Mouse (Mus musculus): ENCODE measurements at regions not wholly inside any gene's neighbourhood (a gene's known extent, or its start where the extent isn't known, plus 50 kb on each side); places are given as distances from the start of the nearest gene placed in this dataset.

DNA sequence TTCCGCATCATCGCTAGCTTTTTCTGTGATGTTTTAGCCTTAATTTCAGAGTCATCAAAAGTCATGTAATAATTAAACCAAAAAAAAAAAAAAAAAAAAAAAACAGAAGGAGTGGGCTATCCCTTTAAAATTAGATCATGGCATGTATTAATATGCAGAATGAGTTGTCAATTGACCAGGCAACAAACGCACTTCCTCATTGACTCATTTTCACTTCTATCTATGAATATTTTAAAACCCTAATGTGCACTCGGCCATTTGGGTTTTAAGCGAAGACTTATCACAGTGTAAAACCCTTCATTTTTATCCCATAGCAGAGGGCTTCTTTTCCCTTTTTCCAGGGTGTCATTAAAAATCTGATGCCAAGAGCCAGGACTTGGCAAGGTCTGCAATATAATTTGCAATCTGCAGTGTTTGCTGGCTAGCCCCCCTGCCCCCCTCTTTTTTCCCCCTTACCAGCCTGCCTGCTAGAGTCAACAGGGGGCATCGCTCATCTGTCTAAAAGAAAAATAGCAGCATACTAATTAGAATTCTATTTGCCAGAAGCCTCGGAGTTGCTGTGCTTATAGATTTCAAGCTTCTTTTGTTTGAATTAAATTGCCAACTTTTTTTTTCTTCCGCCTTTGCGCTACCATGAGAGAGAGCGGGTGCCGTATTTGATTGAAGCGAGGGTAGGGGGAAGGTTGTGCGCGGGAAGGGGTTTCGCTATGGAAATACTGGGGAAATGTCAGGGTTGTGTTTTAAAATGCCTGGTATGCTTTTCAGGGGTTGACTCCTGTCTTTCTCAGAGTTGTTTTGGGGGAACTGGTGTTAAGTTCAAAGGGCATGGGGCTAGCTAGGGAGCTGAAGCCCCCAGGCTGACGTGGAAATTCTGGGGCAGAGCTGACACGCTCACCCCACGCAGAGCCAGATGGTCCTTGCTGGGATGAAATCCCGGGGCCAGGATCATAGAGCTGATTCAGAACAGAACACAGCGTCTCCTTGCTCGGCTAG, 248.3 kb downstream of the Nr2f2 start:
- no peak for DNase-seq (ENCODE audit: low read depth, low spot score)

DNA sequence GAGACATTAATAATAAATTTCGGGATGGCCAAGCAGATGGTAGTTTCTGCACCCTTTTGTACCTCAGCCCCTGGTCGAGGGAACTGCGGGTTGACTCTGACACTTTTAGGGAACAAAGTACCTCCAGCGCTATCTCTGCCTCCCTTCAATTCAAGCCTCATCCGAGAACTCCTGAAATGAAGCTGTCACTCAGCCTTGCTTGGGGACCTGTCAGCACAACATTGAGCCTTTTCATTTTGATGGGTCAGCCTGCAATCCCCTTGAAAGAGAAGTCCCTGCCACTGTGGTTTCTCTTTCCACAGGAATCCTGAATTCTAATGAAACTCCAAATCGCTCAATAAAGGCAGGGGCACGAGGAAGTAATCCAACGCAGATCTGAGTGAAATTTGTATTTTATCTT, 257.5 kb downstream of the Nr2f2 start:
- DNase-seq (ENCODE audit: low read depth, low spot score), result no peak

DNA sequence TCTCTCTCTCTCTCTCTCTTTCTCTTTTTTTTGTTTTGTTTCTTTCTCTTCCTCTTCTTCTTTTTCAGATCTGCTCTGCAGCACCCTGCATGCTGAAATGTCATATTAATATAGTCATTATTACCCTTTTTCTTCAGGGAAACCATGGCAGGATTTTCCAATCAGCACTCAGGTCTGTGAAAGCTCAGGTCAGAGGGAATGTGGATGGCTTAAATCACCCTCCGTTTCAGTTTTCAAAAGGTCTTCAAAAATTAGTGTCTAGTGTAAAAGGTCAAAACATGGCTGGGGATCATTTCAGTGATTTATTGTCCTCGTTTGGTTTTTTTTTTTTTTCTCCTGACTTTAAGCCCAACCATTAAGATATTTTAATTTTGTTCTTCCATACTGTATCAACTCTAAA, 261.5 kb downstream of the Nr2f2 start:
- no peak for DNase-seq (ENCODE audit: low read depth, low spot score)

DNA sequence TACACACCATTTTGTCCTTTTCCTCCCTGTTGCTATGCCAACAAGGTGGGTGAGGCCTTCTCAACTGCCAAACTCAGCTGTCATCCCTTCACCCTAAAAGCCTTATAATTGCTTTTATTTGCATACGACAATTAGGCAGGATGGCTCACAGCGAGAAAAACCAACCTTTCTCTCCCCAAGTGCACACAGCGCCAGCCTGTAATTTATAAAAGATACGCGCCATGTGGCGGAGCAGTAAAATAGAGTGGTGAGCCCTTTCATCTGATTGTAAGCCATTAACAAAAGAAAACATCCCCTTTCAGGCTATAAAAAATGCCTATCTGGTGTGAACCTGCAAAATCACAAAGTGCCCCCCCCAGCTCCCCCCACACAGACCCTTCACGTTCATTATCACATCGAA, 262.0 kb downstream of the Nr2f2 start:
- peak; percentile 27 for DNase-seq (ENCODE audit: low read depth, low spot score)

DNA sequence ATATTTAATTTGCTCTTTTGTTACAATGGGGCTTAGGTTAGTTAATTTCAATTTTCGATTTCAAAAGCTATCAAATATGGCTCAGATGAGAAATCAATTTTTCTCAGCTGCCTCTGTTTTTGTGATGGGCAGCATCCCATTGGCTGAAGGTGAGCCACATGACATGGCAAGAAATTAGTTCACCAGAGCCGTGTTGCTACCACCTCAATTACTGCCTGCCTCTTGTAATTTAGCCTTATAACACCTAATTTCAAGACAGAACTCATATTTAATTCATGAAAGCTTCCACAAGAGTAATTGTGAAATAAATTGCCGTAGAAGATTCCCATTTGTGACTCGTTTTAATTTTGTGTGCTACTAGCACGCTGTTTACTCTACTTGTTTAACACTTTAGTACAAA, 262.9 kb downstream of the Nr2f2 start:
- no peak for DNase-seq (ENCODE audit: low read depth, low spot score)

DNA sequence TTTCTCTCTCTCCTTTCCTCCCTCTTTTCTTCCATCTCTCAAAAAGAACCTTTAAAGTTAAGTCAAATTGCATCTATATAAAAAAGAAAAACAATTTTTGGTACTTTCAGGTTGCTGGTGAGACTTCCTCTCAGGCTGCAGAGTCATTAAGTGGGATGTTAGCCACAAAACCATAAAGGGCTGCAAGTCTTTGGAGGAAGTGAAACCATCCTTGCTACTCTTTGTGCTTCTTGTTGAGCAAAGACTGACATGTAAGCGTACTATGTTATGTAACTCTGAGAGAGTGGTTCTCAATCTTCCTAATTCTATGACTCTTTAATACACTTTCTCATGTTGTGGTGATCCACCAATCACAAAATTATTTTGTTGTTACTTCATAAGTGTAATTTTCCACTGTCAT, 267.5 kb downstream of the Nr2f2 start:
- no peak for DNase-seq (ENCODE audit: low read depth, low spot score)

DNA sequence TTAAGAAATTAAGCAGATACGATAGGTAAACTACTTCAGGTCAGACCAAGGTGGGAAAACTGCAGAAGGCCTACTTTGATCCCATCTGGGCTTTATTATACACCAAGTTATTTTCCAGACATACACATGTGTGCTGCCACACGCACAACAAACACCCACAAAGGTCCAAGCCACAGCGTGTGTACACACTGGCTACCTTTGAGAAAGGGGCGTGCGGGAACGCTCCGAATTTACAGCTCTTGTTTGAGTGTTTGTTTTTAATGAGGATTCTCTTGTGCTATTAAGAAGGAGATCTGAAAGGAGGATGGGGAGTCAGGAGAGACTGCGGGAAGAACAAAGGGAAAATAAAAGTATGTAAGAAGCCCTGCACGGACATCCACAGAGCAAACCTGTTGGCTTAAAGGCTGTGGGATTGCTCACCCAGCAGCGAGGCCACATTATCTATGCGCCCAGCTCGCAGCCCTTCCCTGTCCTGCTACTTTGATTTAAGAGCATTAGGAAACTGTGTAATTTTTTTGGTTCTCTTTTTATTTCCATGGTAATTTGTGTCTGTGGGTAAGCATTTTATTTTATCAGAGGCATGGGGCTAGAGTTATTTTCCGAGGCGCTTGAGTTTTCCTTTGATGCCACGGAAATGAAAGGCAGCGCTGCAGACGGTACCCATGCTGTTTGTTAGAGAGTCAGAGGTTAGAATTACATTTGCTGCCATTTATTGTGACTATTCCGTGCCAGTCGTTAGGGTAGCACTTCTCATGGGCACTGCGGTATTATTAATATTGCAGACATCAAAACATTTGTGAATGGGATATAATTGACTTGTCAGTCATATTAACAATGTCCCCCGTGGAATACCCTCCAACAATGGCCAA, 272.4 kb downstream of the Nr2f2 start:
- DNase-seq (ENCODE audit: low read depth, low spot score), result no peak

DNA sequence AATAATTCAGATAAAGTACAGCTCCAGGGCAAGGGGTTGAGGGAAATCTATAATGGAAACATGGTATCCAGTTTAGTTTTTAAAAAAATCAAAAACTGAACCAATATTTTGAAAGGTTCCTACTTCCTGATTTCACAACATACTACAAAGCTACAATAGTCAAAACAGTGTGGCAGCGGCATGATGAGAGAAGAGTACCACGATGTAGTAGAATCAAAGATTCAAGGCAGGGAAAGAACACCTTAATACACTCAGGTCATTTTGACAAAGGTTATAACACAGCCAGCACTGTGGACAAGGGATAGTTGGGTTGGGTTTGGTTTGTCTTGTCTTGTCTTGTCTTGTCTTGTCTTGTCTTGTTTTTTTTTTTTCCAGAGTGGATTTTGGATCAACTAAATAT, 274.4 kb downstream of the Nr2f2 start:
- no peak for DNase-seq (ENCODE audit: low read depth, low spot score)

DNA sequence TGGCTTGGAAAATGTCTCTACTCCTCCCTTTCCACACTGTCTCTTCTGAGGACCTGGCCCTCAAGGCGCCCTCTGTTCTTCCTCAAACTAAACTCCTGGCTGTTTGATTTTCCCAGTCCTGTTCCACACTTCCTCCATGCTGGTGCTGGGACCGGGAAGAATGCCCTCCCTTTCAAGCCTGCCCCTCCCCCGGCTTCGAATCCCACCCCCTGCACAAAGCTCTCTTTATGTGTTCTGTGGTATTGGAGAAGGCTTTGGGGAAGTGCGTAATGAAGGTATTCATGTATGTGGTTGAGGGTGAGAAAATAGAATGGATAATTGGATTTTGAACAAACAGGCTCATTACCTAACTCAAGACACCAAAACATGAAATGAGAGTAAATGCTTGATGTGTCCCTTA, 277.4 kb downstream of the Nr2f2 start:
- DNase-seq (ENCODE audit: low read depth, low spot score), result no peak

DNA sequence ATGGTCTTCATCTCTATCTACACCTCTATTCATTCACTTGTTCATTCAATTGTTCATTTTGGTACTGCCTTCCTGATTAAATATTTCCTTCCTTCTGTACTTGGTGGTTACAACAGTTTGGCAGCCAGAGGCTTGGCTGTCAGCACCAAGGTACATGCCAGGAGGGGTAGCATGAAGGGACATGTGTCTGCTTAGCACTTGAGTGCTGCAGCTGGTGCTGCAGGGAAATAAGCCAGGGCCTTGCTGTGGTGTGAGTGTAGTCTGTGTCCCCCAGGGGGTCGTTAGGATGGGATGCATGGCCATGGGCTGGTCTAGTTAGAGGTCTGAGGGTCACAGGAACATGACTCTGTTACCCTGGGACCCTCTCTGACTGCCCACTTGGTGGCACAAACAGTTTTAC, 296.9 kb downstream of the Nr2f2 start:
- no peak for DNase-seq (ENCODE audit: low read depth, low spot score)

DNA sequence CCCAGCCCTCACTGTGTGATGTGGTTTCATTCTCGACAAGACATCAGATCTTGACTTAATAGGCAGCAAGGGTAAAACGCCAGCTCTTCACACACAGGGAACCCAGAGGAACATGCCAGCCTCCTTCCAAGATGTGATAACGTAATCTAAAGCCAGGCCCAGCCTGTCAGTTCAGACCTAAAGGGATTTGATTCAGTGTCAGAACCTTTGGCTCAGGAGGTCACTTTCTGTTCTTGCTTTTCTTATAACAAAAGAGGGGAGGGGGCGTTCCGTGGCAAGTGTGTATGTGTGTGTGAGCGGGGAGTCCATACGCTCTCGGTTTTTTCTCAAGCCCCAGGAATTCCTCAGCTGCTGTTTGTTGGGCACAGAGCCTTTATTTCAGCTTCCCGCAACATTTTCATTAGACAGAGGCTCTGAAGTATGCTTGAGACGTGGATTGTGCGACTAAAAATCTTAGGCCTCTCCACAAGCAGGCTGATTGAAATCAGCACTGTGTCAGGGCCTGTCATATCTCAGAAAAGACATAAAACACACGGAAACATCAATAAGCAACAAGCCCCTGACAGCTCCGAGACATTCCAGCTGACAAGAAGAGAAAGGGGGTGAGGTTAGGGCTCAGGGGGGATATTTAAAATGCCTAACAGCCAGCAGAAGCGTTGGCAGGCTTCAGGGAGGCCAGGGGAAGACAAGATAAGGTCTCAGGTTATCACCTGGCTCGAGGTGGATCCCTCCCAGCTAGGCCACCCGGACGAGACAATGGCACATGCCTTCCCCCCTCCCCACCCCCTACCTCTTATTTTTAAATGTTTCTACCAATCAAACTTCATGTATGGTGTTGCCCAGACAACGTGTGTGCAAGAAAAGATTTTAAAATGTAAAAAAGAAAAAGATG, 298.5 kb downstream of the Nr2f2 start:
- DNase-seq (ENCODE audit: low read depth, low spot score), result peak; percentile 22

DNA sequence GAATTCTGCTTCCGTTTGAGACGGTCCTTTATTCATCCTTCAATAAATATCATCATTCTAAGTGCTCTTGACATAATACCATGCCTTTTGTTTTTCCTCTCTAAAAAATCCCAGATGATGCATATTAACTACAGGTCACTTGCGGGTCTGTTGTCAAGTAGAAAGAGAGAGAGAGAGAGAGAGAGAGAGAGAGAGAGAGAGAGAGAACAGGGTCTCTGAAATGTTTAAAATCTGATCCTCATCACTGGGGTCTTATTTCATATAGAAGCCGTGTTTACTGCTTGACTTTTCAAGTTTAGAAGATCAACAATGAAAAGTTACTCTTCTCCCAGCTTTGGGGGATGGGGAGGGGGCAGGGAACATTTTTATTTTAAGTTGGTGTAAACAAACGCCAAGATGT, 299.5 kb downstream of the Nr2f2 start:
- DNase-seq (ENCODE audit: low read depth, low spot score), result no peak

DNA sequence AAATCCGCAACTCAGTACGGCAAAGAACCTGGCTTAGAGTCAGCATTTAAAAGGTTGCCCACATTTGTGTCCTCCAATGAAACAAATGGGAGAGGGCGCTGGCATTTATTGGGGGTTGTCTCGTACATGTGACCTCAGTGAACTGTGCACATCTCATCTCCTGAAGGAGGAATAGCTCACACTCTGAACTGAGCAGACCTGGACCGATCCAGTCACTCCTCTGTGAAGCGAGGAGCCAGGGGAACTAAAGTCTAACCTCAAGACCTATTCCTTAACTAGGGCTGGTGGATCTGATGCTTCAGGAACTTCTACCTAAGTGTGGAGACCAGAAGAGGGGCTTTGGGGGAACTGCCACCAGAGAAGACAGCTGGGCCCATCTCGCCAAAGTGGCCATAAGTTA, 300.1 kb downstream of the Nr2f2 start:
- DNase-seq (ENCODE audit: low read depth, low spot score), result no peak

DNA sequence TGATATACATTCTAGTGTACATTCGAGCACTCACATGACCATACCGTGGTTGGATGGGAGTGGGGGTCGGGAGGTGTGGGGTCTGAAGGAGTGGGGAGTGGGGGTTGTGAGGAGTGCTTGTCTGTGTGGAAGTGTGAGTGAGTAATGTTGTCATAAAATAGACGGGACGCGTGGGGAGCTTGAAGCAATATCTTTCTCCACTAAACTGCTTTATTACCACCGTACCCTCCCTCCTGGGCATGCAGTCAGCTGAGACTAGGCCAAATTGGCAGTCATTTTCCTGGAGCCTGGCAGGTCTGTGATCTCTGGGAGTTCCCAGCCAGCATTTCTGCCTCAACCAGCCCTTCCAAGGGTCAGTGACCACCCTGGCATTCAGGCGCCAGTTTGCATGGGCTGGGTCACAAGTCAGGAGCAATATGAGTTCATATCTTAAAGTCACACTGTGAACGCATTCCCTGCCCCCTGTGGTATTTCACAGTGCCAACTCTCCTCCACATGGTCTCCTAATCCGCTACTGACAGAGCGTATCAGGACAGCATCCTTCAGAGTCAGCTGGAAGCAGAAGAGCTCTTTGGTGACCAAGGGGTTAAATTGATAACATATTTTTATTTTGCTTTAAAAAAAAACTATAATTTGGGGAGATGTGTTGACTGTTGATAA, 300.9 kb downstream of the Nr2f2 start:
- DNase-seq (ENCODE audit: low read depth, low spot score), result no peak

DNA sequence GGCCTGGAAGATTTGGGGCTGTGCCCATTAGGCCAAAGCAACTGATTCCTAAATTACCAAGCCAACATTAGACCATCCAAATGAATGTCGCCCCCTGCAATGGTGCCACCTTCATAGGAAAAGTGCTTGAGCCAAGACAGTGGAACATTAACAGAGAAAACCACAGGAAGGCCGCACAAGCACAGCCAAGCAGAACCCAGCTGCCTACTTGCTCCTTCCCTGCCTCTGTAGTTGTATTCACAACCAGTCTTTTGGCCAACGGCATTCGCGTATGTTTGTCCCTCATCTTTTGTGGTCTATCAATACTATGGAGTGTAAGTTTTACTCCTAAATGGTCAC, 319.2 kb downstream of the Nr2f2 start:
- DNase-seq (ENCODE audit: low read depth, low spot score), result no peak

DNA sequence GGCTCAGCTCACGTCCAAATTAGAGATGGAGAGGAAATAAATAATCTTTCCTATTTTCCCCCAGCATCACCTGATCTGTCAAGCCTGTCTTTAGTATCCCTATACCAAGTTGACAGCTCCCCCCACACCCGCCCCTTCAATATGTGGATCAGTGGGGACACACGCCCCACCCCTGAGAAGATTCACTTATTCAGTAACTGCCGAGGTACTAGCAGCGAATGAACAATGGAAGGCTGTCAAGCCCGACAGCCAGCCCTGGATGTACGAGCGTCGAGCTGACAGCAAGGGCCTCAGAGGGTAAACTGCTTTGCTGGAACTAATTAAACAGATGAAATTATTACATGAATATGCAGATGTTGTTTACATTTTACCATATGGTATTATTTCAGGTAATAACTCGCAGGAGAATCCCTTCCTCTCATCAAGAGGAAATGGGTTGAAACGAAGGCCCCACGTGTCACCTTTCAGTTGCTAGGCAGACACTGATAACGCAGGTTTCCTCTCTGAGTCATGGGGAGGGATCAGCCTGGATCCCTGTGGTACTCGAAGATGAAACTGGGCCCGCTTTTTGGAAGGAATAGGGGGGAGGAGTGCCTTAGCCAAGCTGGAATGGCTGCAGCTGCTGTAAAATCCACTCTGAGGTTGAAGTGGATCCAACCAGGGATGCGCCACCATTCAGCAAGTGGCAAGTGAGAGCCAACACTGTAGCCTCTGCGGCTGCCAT, 319.7 kb downstream of the Nr2f2 start:
- DNase-seq (ENCODE audit: low read depth, low spot score), result no peak

DNA sequence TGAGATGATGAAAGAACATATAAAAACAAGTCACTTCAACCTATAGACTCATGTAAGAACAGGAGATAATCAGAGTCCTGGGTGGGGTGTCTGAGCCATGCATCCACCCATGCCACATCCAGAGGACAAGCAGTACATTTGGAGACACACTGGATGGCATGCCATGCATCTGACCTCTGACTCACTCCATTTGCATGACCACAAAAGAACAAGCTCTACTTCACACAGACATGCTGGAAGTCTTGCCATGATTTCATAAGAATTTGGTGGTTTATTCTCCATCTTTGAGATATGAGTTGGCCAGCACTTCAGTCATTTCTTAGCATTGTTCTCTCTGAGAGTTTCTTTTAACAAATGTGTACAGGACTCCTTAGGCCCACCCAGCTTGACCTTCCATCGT, 329.5 kb downstream of the Nr2f2 start:
- no peak for DNase-seq (ENCODE audit: low read depth, low spot score)

DNA sequence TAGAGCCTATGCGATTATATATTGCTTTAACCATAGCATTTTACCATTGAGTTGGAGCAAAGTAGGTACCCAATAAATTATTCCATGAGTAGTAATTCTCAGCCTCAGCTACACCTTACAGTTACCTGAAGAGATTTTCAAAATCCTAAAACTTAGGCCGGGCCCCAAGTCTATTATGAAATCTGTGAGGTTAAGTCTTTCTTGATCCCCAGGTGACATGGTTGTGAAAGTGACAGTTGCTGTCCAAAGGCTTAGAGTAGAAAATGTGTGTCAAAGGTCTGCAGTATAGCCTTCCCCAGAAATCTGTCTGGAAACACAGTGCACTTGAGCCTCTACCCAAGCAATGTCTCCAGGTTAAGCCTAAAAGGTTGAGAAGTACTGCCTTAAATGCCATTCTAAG, 333.7 kb downstream of the Nr2f2 start:
- no peak for DNase-seq (ENCODE audit: low read depth, low spot score)

DNA sequence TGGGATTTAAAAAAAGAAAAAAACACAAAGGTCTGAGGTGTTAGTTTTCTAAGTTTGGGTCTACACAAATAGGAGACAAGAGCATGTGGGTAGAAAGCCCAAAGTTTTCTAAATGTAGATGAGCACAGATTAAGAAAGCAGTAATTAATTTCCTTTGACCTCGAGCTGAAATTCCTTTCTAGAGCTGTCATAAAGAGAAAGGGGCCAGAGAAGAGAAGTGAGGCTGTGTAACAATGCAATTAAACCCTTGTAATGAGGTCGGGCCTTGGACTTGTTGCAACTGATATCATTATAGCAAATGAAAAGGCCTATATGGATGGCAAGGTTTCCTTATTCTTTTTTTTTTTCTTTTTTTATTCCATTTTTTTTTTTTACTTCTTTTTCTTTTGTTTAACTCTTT, 337.2 kb downstream of the Nr2f2 start:
- DNase-seq (ENCODE audit: low read depth, low spot score), result no peak

DNA sequence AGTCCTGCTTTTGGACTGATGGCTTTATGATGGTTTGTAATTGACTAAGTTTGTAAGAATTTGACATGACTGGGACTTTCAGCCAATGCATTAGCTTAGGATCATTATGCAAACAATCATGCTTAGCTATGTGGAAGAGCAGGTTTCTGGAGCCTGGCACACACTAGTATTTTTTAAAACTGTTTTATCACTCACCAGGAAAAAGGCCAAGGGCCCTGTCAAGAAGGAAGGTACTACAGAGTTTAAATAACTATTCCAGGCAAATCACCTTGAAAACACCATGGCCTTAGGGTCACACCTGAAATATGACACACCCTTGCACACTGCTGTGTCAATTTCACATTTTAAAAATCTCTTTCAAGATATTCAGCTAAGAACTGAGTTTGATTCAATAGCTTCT, 341.0 kb downstream of the Nr2f2 start:
- no peak for DNase-seq (ENCODE audit: low read depth, low spot score)

DNA sequence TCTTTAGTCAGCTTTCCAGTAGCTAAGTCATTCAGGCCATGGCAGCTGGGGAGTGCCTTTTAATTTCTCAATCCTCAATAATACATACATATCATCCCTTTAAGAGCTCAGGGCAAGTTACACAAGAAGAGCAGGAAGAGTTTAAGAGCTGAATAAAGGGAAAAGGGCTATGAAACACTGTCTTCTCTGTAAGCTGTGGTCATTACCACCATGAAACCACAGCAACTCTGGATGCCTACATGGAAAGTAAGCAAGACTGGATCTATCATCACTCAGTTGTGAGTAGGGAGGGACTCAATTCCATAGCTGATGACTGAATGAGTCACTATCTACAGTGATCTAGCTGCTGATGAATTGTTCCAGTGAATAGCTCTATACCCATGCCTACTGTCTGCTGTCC, 349.9 kb downstream of the Nr2f2 start:
- no peak for DNase-seq (ENCODE audit: low read depth, low spot score)
